Comparison of ENCODE assay signal across 20 mouse cellular contexts in genomic region chr12:24866645-24867044, GRCm38 (mm10). TPM values are rescaled to one million over a fixed set of nuclear protein-coding genes. Genes with fewer than 3 reads are reported as not detected.
A peak's percentile ranks its signal among the peaks of the same experiment; 100 is the strongest.
DNase-seq lines count a peak whose midpoint lies in the region; ATAC-seq lines count a peak whose summit lies in the region.
"Had no signal": no experiment of that assay in that cellular context is flagged by ENCODE, and none has a peak within 500 bp of the region (broad histone marks: within the 10 kb centered on the region; RNA-seq: fewer than 3 reads in every experiment).

No protein-coding gene starts in this region.

- no peaks in the 10 kb centered on the region for H3K36me3 ChIP-seq in limb, embryonic 13.5 days
- no peaks in the 10 kb centered on the region for H3K36me3 ChIP-seq in limb, embryonic 10.5 days
- H3K36me3 ChIP-seq in intestine, embryonic 14.5 days (ENCODE audit: control insufficient read depth, insufficient read depth, low read length): no peaks in the 10 kb centered on the region
- H3K36me3 ChIP-seq: forebrain, embryonic 12.5 days; hindbrain, embryonic 15.5 days; neural tube, embryonic 15.5 days had no signal

- no peaks in the 10 kb centered on the region for H3K27me3 ChIP-seq in limb, embryonic 13.5 days
- H3K27me3 ChIP-seq in limb, embryonic 10.5 days (ENCODE audit: low read depth, poor library complexity, severe bottlenecking): no peaks in the 10 kb centered on the region
- no peaks in the 10 kb centered on the region for H3K27me3 ChIP-seq in intestine, embryonic 14.5 days (replicated peaks; ENCODE audit: control insufficient read depth, insufficient read depth, low read length)
- H3K27me3 ChIP-seq: forebrain, embryonic 12.5 days; hindbrain, embryonic 15.5 days; neural tube, embryonic 15.5 days had no signal

- peak; percentile 38; the same call in 1 of the 2 replicates for ATAC-seq in limb, embryonic 13.5 days (ENCODE audit: low FRiP score, low read depth)
- ATAC-seq in intestine, embryonic 14.5 days (replicated peaks; ENCODE audit: low FRiP score, low TSS enrichment, low read depth): peak; percentile 36; the same call in 1 of the 2 replicates
- ATAC-seq in CD4-positive, CD25-positive, alpha-beta regulatory T cell, adult 4 months: no peak
- ATAC-seq: midbrain, embryonic 16.5 days had no signal

- H3K4me2 ChIP-seq in limb, embryonic 13.5 days (replicated peaks): no peak overlapping the region
- no peak overlapping the region for H3K4me2 ChIP-seq in intestine, embryonic 14.5 days (ENCODE audit: low read length)
- H3K4me2 ChIP-seq: forebrain, embryonic 12.5 days; hindbrain, embryonic 15.5 days; neural tube, embryonic 15.5 days had no signal

- H3K9ac ChIP-seq in limb, embryonic 13.5 days: no peak overlapping the region
- no peak overlapping the region for H3K9ac ChIP-seq in intestine, embryonic 14.5 days (ENCODE audit: low read length)
- H3K9ac ChIP-seq: forebrain, embryonic 12.5 days; hindbrain, embryonic 15.5 days; liver, embryonic 14.5 days; neural tube, embryonic 15.5 days had no signal

- no peaks in the 10 kb centered on the region for H3K9me3 ChIP-seq in limb, embryonic 13.5 days
- no peaks in the 10 kb centered on the region for H3K9me3 ChIP-seq in limb, embryonic 10.5 days (replicated peaks)
- H3K9me3 ChIP-seq in intestine, embryonic 14.5 days (ENCODE audit: control insufficient read depth, low read length): no peaks in the 10 kb centered on the region
- H3K9me3 ChIP-seq: forebrain, embryonic 12.5 days; hindbrain, embryonic 15.5 days; neural tube, embryonic 15.5 days had no signal

- WGBS in limb, embryonic 13.5 days: 58% methylated on average over 6 of the region's 6 CpGs
- 78% methylated on average over 6 of the region's 6 CpGs for WGBS in limb, embryonic 10.5 days
- 70% methylated on average over 6 of the region's 6 CpGs for WGBS in intestine, embryonic 14.5 days

- H3K4me3 ChIP-seq in limb, embryonic 13.5 days: no peak overlapping the region
- H3K4me3 ChIP-seq in limb, embryonic 10.5 days: no peak overlapping the region
- H3K4me3 ChIP-seq in intestine, embryonic 14.5 days (ENCODE audit: low read depth, low read length): no peak overlapping the region
- H3K4me3 ChIP-seq: forebrain, embryonic 12.5 days; hindbrain, embryonic 15.5 days; neural tube, embryonic 15.5 days had no signal

- DNase-seq in adrenal gland, postnatal 14 days: peak; percentile 12
- DNase-seq in adrenal gland, postnatal 4 days (ENCODE audit: low spot score in 2 of 2): no peak
- DNase-seq in limb, embryonic 10.5 days (ENCODE audit: low spot score): no peak
- DNase-seq in intestine, embryonic 14.5 days (ENCODE audit: low spot score): no peak
- DNase-seq in lung, postnatal 25 days (ENCODE audit: low spot score): peak; percentile 32
- DNase-seq in left cerebral cortex, adult 18-20 months (ENCODE audit: low spot score in 2 of 2): no peak
- DNase-seq: cerebellum, adult 8-10 months; gastrocnemius, postnatal 10 days; heart, adult 18-20 months; heart, postnatal 36 days; kidney, adult 18-20 months; kidney, postnatal 14 days; thymus, adult 2 months had no signal

- no peak overlapping the region for H3K27ac ChIP-seq in limb, embryonic 13.5 days
- no peak overlapping the region for H3K27ac ChIP-seq in limb, embryonic 10.5 days
- H3K27ac ChIP-seq in intestine, embryonic 14.5 days (ENCODE audit: low read depth): no peak overlapping the region
- H3K27ac ChIP-seq: forebrain, embryonic 12.5 days; hindbrain, embryonic 15.5 days; liver, embryonic 14.5 days; neural tube, embryonic 15.5 days had no signal

- peaks cover 63% of the 10 kb centered on the region for H3K4me1 ChIP-seq in limb, embryonic 13.5 days
- H3K4me1 ChIP-seq in limb, embryonic 10.5 days: peaks cover 33% of the 10 kb centered on the region
- peaks cover 20% of the 10 kb centered on the region for H3K4me1 ChIP-seq in intestine, embryonic 14.5 days (replicated peaks; ENCODE audit: control insufficient read depth, insufficient read depth, low read length)

RNA-seq across cellular contexts. Expression of gene Mboat2, which starts 36.0 kb away (rescaled TPM):
- total RNA-seq in adrenal gland, postnatal 14 days (2021): 17.1 and 17.9 TPM in 2 replicates
- 10 to 100 TPM; 25.9 to 27.1 TPM for total RNA-seq in adrenal gland, postnatal 4 days (2021)
- polyA plus RNA-seq in limb, embryonic 13.5 days (2015; fragmentation: Nextera tagmentation; extraction: Ambion mirVana): 55.1 and 56.0 TPM in 2 replicates
- 42.5 and 49.6 TPM in 2 replicates for polyA plus RNA-seq in limb, embryonic 10.5 days (2016; fragmentation: Nextera tagmentation; extraction: Ambion mirVana)
- 31.6 and 37.7 TPM in 2 replicates for polyA plus RNA-seq in intestine, embryonic 14.5 days (2014; fragmentation: Nextera tagmentation; extraction: Ambion mirVana)
- total RNA-seq in left cerebral cortex, adult 18-20 months (2021): 10 to 100 TPM; 85.0 to 94.7 TPM
- under 1 TPM; 0.15 to 0.34 TPM for polyA plus RNA-seq in CD4-positive, CD25-positive, alpha-beta regulatory T cell, adult 4 months (2017; shearing (Covaris generic))

Comparison
In these comparisons a context has a peak if more than half of its experiments do, and no peak if none do; other contexts are left out.
1. DNase-seq: peak in adrenal gland, postnatal 14 days (single experiment) and lung, postnatal 25 days (single experiment); none in adrenal gland, postnatal 4 days (0 of 2), limb, embryonic 10.5 days (single experiment), intestine, embryonic 14.5 days (single experiment) and left cerebral cortex, adult 18-20 months (0 of 2).
2. RNA of gene Mboat2, which starts 36.0 kb away (polyA plus RNA-seq): 55.1 to 56.0 TPM in limb, embryonic 13.5 days, 42.5 to 49.6 TPM in limb, embryonic 10.5 days and 31.6 to 37.7 TPM in intestine, embryonic 14.5 days; 0.15 to 0.34 TPM in CD4-positive, CD25-positive, alpha-beta regulatory T cell, adult 4 months; every median in the first group is over 10 times any median in the second.